Mouse (Mus musculus) adrenal gland, postnatal 4 days (tissue): ENCODE data around the gene 9830107B12Rik. TPM values are rescaled to one million over a fixed set of nuclear protein-coding genes. Genes with fewer than 3 reads are reported as not detected.
"Not testable (repeated sequence)": the region's sequence is repeated elsewhere in the genome, so short reads cannot be mapped to it uniquely, and the experiment has no call there.

ENCODE experiments used
- DNase-seq, 2 experiments: peaks; one replicate each; pipeline ENCODE4 v3.0.0; 2021 to 2022; ENCODE audit warnings: low spot score in 2 of 2, mixed read lengths in 2 of 2
- long read RNA-seq, 2 experiments: library from polyadenylated mRNA; stranded (forward); transcript quantifications; one replicate each; pipeline ENCODE4 v2.0.0; 2021
- total RNA-seq, 2 experiments: library from RNA; stranded (reverse); gene quantifications; 2 replicates each; pipeline ENCODE4 v1.2.3; 2021

The 9830107B12Rik gene
- total RNA-seq = under 1 TPM in 1 of 2 experiments, not detected in 1; 0.28 TPM
- long read RNA-seq, experiment 1 = 0 reads
- long read RNA-seq, experiment 2 = 0 reads

DNA sequence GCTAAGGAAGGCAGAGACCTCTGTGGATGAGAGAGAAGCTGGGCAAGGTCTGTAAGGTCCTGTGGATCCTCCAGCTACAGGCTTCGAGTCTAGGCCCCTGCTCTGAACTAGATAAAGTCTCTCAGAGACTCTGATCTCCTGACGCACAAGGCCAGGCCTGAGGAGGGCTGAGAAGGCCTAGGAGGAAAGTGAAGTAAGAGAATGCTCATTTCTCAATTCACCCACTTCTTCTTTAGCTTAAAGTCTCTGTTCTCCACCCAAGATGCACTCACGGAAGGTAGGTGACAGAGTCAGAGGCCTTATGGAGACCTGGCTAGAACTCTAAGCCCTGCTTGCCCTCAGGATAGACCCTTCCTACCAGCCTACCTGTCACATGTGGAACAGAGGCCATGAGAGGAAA lies at the start of gene 9830107B12Rik:
TSS of gene 9830107B12Rik (minus strand) at position 149 of the 400 bp plus-strand sequence.
- DNase-seq = no peak

DNA sequence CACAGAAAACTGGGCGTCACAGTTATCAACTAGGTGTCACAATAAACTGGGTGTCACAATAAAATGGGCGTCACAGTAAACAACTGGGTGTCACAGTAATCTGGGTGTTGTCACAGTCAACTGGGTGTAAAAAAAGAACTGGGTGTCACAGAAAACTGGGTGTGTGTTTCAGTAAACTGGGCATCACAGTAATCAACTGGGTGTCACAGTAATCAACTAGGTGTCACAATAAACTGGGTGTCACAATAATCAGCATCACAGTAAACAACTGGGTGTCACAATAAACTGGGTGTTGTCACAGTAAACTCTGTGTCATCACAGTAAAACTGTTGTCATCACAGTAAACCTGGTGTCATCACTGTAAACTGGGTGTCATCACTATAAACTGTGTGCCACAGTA lies 46.3 kb upstream of the 9830107B12Rik start:
- no peak for DNase-seq

DNA sequence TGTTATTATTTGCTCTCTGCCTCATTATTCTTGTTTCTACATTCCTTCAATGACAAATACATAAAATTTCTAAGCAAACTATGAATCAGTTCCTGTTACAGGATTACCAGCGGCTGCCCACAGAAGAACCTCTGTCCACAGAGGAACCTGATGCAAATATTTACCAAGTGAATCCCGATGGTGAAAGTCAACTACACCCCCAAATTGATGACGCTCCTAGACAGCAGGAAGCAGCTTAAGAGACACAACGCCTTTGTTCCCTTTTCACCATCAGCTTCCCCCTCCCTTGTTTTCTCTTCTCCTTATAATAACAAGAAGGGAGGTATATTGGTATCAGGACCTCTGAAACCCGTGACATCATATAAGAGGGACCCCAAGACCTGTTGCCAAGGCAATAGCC lies 39.2 kb upstream of the 9830107B12Rik start:
- DNase-seq = no peak

DNA sequence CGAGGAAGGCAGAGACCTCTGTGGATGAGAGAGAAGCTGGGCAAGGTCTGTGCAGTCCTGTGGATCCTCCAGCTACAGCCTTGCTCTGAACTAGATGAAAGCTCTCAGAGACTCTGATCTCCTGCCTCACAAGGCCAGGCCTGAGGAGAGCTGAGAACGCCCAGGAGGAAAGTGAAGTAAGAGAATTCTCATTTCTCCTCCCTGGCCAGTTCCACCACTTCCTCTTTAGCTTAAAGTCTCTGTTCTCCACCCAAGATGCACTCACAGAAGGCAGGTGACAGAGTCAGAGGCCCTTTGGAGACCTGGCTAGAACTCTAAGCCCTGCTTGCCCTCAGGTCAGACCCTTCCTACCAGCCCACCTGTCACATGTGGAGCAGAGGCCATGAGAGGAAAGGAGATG lies 21.0 kb upstream of the 9830107B12Rik start, which contains the start of gene A530064D06Rik:
TSS of gene A530064D06Rik (minus strand) at position 173 of the 400 bp plus-strand sequence.
- DNase-seq = not testable (repeated sequence)

DNA sequence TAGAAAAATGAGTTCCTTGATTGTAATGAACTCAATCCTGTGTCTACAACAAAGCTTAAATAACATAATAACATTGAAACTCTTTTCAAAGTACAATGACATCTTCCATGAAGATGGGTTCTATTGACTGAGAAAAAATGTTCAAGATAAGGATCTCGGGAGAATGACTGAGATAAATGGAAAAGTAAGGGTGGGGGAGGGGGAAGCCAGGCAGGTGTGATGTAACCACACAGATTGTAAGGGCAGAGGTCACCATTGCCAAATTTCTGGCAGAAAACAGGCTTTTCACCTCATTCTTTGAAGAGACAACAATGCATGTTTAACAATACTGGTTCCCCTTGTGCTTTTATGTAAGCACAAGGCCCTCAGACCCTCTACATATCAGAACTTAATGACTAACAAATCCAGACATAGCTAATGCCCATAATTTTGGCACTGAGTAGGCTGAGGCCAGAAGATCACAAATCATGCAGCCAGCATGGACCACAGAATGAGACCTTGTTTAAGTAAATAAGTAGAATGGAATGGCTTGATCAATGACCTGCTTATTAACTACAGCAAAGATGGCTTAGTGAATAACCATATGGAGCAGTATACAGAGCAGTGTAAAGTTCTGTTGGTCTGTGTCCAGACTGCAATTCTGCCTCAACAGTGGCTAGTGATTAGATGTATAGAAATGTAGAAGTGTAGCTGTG lies 11.5 kb upstream of the 9830107B12Rik start:
- DNase-seq = no peak

DNA sequence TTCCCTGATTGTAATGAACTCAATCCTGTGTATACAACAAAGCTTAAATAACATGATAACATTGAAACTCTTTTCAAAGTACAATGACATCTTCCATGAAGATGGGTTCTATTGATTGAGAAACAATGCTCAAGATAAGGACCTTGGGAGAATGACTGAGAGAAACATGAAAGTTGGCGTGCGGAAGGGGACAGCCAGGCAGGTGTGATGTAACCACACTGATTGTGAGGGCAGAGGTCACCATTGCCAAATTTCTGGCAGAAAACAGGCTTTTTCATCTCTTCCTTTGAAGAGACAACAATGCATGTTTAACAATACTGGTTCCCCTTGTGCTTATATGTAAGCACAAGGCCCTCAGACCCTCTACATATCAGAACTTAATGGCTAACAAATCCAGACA lies 13.3 kb downstream of the 9830107B12Rik start:
- no peak for DNase-seq

DNA sequence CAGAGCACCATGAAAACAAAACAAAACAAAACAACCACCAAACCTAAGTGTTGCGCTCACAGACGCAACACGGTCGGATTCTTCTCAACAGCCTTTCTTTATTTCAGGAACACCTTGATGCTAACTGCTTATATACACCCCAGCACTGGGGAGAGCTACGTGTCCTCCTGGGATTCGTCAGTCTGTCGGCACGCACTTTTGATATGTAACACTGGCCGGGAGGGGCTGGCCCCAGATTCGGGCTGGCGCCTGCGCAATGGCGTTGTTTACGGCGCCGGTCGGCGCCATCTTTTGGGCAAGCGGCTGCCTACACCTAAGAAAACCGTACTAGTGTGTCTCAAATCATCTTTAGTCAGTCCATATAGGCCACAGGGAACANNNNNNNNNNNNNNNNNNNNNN lies 25.6 kb downstream of the 9830107B12Rik start:
- DNase-seq = no peak

DNA sequence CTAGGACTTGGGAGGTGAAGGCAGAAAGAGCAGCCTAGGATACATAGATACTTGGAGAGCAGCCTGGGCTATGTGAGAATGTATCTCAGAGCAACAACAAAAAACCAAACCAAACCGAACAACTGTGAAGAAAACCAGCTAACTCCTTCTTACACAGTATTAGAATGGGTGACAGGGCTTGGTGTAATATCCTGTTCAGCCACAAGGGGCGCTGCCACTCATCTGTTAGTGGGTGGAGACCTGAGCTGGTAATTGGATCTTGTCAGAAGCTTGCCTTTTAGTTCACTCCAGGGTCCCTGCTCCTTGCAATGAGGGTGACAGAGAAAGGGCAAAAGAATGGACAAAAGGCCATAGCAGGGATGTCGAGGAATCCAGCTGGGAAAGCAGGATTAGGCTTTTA lies 26.4 kb downstream of the 9830107B12Rik start:
- peak; percentile 28 to 67 for DNase-seq

DNA sequence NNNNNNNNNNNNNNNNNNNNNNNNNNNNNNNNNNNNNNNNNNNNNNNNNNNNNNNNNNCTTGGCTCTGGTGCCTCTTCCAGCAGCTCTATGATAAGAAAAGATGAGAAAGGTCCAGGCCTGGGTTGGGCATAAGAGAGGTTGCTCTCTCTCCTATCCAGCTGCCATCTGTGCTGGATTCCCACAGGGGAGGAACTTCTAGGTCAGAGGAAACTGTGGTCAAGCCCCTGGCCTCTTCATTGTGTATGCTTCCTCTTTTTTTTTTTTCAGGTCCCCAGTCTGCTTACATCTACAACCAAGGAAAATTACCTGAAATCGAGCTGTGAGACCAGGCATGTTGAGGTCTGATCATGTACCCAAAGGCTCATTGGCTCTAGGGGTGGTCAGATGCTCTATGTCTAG lies 27.5 kb downstream of the 9830107B12Rik start:
- DNase-seq = no peak

DNA sequence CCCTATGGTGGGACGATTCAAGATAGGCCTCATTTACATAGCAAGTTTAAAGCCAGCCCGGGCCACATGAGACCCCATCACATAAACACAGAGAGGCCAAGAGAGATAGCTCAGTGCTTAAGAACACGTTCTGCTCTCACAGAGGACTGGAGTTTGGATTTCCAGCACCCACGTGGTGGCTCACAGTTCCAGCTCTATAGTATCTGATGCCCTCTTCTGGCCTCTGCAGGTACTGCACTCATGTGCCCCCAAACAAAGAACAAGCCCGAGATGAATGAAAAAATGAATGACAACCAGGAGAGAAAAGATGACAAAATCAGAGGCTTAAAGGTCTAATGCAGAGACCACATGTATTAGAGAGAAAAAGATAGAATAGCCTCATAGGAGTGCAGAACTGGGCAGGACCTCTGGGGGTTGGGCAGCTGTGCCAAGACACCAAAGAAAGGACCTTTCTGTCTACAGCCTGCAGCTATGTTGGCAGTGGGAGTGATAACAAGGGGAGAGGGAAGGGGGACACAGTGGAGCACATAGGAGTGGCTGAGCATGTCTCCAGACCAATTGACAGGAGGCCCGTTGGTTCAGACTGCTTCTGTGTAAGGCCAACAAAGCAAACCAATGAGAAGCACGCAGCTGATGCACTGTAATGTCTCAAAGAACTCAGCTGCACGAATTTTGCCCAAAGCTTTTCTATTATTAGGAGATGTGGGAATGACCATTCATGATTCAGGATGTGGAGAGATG lies 35.4 kb downstream of the 9830107B12Rik start:
- DNase-seq = no peak

DNA sequence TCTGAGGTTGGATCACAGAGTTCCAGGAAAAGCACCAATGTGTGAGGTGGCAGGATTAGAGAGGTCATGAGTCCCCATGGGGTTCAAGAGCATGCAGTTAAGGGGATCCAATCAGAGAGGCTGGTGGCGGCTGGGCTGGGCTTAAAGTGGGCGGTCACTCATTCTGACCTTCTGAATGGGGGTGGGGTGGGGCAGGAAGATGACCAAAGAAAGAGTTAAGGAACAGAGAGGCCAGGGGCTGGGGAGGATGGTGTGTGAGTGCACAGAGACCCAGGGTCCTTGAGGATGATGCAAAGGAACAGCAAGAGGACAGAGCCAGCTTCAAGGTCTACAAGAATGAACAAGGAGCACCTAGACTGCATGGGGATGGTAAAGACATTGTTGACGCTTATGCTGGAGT lies 37.5 kb downstream of the 9830107B12Rik start:
- DNase-seq = no peak

DNA sequence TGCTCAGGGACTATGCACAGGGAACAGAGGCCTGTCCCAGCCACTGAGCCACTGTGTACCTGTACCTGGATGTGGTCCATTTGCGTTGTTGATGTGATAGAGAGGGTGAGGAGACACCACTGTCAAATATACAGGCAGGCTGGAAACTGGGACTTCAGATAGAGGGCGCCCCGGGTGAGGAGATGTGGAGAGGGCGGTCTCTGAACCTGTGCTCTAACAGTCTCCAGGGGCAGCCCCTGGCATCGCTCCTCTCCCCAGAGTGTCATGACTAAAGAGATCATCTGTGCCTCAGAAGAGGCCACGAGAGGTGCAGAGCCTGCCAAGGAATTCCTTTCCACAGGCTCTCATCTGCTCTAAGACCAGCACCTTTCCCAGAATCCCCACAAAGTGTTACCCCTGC lies 38.2 kb downstream of the 9830107B12Rik start:
- DNase-seq = no peak

DNA sequence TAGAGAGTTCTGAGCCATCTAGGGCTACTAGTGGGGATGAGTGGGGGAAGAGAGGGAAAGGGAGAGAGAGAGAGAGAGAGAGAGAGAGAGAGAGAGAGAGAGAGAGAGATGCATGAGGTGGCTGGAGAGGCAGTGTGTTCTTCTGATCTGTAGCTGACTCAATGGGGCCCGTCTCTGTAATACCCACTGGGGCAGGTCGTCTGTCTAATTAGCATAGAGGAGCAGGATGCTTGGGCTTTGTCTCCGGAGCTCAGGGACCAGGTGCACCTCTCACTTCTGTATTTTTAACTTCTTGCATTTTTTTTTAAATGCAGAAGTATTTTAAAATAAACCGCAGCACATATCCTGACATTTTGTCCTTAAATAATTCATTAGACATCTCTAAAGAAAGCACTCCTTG lies 38.7 kb downstream of the 9830107B12Rik start:
- no peak for DNase-seq

DNA sequence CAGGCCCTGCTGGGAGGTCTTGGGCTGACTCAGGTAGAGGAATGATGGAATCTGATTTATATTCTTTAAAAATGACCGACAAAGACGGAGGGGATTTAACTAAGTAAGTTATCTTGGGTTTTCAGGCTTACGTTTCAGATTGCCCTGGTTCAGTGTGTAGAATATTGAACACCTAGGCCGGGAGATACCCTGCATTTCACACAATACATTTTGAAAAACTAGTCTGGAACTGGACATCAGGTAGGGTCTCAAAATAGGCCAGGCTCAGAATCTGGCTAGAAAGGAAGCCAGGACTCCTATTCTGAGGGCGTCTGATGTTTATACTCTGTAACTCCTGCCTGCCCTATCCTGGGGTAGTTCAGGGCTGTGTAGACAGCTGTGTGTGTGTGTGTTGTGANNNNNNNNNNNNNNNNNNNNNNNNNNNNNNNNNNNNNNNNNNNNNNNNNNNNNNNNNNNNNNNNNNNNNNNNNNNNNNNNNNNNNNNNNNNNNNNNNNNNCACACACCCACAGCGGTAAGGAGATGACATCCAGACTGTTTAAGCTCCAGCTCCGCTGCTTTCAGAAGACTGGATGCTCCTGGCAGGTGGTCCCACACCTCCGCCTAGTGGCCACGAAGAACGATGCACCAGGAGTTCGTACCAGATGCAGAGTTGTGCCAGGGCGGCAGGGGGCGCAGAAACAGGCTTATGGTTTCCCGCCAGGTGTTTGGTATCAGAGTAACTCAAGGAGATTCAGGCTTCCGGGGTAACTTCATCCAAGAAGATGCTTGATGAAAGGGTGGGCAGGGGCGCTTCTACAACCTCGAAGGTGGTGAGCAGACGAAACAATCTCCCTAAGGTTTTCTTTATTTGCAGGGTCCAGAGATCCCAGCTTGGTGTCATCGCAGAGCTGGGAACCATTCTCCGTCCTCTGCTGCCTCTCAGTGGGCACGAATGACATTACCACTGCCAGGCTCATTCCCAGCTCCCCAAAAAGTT lies 45.3 kb downstream of the 9830107B12Rik start:
- peak; percentile 50 to 62 for DNase-seq

DNA sequence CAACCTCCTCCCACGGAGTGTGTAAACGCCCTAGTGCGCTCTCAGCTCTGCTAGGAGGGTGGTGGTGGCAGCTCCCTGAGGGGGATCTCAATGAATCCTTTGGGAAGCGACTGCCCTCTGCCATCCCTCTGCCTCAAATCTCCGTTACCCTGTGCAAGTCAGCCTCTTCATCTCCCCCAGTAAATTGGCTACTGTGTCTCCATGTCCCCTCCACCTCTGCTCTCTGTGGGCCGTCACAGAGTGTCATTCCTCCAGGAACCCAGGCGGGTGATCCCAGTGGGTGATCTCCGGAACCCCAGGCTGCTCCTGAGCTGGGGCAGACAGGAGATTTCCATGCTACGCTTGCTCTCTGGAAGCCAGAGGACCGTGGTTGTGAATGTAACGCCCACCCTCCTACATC lies 46.8 kb downstream of the 9830107B12Rik start:
- DNase-seq = no peak

DNA sequence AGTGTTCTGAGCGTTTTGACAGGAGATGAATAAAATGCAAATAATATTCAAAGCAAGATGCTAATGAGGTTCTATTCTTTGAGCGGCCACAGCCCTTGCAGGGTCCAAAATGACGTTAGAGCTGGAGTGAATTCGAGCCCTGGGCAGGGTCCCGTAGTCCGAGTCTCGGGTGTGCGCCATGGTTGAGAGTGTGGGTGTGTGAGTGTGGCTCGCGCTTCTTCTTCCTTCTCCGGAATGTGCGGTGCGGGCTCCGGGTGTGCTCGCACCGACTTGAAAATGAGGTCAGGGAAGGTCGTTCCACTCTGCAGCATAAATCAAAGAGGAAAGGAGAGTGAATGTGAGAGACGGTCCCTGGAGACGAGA lies 47.6 kb downstream of the 9830107B12Rik start:
- no peak for DNase-seq

DNA sequence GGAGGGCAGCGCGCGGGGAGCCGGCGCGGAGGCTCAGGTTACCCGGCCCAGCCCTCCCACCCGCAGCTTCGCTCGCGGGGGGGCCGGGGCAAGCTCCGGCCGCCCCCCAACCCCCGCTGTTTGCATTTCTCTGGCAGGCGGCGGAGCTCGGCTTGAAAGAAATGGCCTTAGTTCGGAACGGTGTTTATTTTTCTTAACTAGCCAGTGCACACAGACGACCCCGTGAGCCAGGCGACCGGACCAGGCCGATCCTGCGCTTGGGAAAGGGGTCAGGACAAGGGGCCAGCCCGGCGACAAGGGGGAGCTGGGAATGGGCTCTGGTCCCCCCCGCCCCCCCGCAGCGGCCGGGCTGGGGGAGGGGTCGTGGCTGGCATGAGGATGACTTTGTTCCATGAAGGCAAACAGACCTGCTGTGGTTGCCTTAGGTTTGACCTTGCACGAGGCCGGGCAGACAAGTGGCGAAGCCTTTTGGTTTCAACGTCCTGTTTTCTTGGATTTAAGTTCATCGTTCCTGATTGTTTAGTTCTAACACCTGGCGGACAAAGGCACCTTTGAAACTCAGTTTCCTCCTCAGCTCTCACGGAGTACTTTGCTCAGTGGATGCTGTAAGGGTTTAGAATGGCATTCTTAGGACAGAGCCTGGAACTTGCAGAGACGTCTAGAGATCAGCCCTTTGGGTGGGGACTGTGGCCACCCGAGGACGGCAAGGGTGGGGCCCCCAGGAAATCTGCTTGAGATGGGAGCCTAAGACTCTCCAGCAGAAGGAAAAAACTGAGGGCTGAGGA lies 48.1 kb downstream of the 9830107B12Rik start:
- DNase-seq = no peak

DNA sequence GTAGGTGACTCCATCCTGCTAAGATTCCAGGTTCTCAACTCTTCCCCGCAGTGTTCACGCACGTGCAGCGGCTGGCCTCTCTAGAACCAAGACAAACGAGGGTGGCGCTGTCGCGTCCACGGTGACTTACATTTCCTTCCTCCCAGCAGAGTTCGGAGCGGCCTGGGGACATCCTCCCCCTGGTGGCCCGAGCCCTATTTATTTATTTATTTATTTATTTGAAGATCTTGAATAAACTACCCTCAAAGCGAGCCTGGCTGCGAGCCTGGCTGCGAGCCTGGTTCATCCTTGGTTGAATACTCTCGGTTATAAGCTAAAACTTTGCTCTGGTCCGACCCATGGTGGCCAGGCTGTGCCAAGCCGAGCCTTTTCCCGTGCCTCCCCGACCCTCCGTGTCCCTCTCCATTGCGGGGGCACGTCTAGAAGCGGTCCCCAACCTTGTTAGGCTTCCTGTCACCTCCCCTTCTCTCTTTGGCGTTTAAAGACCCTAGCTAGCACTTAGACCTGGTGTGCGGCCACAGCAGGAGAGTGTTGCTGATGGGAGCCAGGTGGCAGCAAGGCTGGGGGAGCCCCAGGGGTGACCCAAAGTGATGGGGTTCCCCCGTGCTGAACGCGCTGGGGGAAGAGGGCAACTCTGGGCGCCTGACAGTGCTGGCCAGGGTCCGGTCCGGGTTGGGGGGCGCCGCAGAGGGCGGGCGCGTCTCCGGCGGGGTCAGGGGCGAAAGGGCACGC lies 48.9 kb downstream of the 9830107B12Rik start:
- DNase-seq = no peak

DNA sequence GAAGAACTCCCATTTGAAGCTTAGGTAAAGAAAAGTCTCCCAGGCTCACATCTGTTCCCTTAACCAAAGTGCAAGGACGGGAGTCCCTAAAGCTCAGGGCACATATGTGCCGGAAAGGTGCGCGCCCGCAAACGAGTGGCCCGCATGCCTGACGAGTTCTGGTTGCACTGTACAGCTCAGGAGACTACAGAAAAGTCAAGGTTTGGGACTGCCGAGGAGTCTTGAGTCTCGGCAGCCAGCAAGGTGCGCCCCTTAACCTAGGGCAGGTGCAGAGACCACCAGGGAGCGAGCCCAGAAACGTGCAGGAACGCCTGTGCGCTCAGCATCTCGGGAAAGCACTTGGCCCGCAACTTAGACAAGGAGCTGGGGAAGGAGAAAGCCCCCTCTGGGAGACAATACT lies 49.7 kb downstream of the 9830107B12Rik start:
- DNase-seq = no peak

DNA sequence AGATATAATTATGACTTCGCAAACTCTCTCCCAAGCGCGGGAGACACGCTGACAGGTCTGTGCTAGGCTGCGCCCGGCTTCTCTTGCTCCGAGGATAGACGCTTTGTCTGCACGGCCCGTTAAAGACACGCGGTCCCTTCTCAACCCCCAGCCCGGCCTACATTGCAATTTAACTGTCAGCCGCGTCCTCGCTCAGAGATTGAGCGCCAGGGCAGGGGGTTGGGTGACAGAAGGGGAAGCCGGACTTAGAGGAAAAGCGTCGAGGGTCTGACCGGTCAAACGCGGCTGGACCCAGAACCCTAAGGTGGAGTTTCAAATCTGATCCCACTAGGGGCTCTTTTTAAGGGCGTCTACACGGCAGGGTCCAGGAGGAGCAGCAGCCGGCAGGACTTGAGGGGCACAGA lies 50.3 kb downstream of the 9830107B12Rik start:
- no peak for DNase-seq
